Mouse (Mus musculus): ENCODE results near the gene Slc18a2.

Slc18a2 gene

GRCm38 (mm10) chr19:59260718-59261442 is at the start of gene Slc18a2:
TSS of gene Slc18a2 (plus strand) at chr19:59260896.
- peak in 1 of 2 experiments; percentile 16 for DNase-seq (ENCODE audit: low read depth in 2 of 2, low spot score in 2 of 2)

DNA sequence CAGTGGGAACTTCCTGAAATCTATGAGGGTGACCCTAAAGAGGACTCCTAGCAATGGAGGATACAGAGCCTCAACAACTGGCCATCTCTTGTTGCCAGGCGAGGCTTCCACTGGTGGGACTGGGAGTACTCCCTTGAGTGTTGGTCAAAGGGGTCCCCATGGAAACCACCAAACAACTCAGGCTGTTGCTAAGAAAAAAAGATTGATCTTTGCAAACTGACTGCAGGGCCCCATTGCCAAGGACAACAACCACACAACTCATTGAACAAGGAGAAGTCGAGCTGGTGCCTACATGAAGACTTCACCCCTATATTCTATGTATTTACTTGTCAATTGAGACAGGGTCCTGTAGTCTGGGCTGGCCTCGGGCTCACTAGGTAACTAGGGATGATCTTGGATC is 43.8 kb upstream of the Slc18a2 start:
- DNase-seq (ENCODE audit: low read depth in 2 of 2, low spot score in 2 of 2), result no peak

- no peak for DNase-seq (ENCODE audit: low read depth in 2 of 2, low spot score in 2 of 2)
These were observed 41.7 kb upstream of the Slc18a2 start, which contains the start of gene Kcnk18 for GRCm38 (mm10) chr19:59218991-59219390. TSS of gene Kcnk18 (plus strand) at chr19:59219214.

- no peak for DNase-seq (ENCODE audit: low read depth in 2 of 2, low spot score in 2 of 2)
These were observed 39.6 kb upstream of the Slc18a2 start for GRCm38 (mm10) chr19:59221131-59221530.

GRCm38 (mm10) chr19:59228376-59228775 is 32.3 kb upstream of the Slc18a2 start:
- DNase-seq (ENCODE audit: low read depth in 2 of 2, low spot score in 2 of 2), result no peak

DNA sequence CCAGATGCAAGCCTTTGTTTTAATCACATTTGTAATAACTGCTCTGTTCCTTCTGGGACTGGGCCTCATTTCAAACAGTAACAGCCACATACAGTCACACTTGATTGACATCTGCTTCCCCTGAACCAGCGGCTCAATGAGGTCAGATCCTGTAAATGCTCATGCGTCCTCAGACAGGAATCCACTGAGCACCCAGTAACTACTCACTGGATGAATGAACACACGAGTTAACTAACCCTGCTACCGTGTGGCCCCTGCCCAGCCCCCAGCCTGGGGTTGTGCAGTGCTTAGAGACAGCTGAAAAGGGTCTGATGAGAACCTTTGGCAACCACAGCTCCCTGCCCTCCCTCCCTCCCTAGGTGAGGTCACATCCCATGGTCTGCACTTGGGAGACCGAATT is 27.9 kb upstream of the Slc18a2 start:
- no peak for DNase-seq (ENCODE audit: low read depth in 2 of 2, low spot score in 2 of 2)

DNA sequence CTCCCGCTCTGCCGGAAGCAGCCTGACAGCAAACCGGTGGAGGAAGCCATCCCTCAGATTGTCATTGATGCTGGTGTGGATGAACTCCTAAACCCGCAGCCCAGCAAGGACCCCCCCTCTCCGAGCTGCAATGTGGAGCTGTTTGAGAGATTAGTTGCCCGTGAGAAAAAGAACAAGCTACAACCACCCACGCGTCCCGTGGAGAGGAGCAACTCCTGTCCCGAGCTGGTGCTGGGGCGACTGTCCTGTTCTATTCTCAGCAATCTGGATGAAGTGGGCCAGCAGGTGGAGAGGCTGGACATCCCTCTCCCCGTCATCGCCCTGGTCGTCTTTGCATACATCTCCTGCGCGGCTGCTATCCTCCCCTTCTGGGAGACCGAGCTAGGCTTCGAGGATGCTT is 25.7 kb upstream of the Slc18a2 start:
- DNase-seq (ENCODE audit: low read depth in 2 of 2, low spot score in 2 of 2), result no peak

DNA sequence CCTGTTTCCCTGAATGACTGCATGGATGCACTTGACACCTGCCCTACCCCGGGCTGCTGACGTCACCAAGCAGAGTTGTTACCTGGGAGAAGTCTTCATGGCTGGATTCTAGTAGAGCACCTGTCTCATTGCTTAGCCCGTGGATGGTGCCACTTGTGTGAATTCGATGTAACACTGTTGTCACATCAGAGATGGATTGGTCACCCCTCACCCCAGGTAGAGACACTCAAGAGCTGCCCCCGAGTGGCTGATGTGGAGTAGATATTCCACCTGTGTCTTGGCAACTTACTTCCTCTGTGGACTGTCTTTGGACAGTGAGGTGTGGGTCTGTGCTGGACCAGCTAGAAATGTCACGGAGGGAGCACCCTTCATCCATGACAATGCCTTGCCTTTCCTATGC is 24.6 kb upstream of the Slc18a2 start:
- DNase-seq (ENCODE audit: low read depth in 2 of 2, low spot score in 2 of 2), result no peak

GRCm38 (mm10) chr19:59238630-59239029 is 22.1 kb upstream of the Slc18a2 start:
- no peak for DNase-seq (ENCODE audit: low read depth in 2 of 2, low spot score in 2 of 2)

DNA sequence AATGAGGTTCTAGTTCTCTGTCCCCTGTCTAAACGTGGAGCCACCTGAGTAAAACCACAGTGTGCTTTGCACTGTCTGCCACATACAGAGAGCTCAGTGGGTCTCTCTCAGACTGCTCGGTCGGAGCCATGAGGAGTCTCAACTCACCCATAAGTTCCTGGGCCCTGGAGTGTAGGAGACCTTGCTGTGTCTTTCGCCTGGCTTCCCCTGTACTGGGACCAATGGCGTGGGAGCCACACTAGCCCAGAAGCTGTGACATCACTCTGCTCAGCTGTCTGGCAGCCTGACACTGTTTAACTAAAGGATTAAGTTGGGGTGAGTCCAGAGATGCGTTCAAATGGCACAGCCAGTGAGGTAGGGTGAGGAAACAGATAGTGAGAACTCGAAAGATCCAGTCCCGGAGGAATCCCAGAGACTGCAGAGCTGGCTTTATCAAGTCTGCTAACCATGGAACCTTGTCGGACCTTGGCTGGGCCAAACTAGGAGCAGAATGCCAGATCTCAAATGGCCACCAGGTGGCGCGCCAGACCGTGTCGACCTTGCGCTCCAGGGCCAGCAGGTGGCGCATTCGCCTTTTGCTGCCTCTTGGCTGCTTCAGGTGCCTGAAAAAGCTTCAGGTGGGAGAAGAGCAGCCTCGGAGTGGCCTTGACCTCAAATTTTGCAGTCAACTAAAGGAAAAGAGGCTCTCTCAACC is 21.4 kb upstream of the Slc18a2 start:
- peak; percentile 83 to 87 for DNase-seq (ENCODE audit: low read depth in 2 of 2, low spot score in 2 of 2)

DNA sequence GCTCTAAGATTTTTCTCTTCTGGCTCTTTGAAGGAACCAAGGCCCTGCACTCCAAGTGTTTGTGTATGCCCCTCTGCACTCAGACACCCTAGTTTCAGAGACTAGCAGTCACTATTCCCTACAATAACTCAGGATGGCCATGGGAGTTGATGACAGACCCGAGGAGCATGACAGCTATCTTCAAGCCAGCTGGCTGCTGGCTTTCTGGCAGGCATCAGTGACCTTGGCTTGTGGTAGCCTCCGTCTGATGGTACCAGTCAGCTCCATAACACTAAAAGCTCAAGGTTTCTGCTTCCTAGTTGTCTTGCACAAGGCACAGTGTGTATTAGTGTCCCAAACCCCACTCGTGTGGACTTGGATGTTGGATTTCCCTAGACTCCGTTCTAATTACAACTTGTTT is 18.7 kb upstream of the Slc18a2 start:
- DNase-seq (ENCODE audit: low read depth in 2 of 2, low spot score in 2 of 2), result no peak

DNA sequence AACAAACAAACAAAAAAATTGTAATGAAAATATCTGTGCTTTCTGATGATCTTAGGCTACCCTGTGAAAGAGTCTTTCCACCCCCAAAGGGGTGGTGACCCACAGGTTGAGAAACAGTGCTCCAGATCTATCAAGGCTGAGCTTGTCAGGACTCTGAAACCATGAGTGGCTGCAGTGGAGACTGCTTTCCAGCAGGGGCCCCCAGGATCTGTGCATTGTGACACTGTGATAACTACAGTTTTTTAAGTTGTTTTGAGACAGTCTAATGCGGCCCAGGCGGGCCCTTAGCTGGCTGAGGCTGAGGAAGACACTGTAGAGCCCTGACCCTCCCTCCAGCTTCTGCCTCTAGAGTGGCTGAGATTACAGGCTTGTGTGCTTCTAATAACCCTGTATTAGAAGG is 17.6 kb upstream of the Slc18a2 start:
- no peak for DNase-seq (ENCODE audit: low read depth in 2 of 2, low spot score in 2 of 2)

- DNase-seq (ENCODE audit: low read depth in 2 of 2, low spot score in 2 of 2), result no peak
These were observed 12.6 kb upstream of the Slc18a2 start for GRCm38 (mm10) chr19:59248144-59248543.

DNA sequence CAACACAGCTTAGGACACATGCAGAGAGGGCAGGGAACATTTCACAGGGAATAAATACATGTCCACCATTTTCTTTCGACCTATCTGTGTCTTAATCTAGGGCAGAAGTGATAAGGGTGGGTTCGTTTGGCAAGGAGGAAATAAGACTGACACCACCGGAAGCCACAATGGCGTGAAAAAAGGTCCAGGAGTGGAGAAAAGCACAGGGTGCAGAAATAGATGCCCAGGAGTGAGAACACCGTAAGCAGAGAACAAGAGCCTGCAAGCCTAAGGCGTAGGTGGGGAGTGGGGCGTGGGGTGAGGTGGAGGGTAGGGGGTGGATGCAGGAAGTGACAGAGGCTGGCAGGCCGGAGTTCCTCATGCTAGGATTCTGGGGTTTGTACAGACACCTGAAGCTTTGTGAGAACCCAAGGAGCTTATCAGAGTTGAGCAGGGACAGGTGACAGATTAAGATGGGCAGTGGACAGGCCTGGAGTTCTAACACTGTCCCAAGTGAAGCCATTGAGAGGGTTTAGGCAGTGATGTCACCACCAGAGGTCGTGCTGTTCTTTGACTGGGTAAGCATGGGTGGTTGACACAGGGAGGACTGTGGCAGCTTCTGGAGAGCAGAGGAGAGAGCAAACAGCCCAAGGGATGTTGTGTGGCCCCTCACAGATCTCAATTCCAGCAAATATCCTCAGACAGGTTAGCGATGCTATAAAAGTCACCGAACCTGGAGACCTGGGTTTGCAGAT is 12.0 kb upstream of the Slc18a2 start:
- DNase-seq (ENCODE audit: low read depth in 2 of 2, low spot score in 2 of 2), result no peak

DNA sequence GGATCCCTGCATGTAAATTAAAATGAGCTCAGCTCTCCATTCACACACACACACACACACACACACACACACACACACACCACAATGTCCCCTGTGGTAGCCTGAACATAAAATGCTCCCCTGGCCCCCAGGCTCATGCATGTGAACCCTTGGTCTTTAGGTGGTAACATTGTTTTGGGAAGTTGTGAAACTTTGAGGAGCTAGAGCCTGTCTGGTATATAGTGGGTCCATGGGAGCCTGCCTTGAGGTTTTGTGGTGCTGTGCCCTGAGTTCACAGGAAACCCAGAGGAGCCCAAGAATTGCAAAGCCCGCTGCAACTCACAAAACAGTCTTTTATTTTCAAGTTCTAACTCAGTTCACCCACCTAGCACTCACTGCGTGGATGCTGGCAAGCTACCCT is 8.0 kb upstream of the Slc18a2 start:
- no peak for DNase-seq (ENCODE audit: low read depth in 2 of 2, low spot score in 2 of 2)

GRCm38 (mm10) chr19:59259633-59260032 is 1.1 kb upstream of the Slc18a2 start:
- no peak for DNase-seq (ENCODE audit: low read depth in 2 of 2, low spot score in 2 of 2)

GRCm38 (mm10) chr19:59261604-59262003 is 908 bp downstream of the Slc18a2 start:
- no peak for DNase-seq (ENCODE audit: low read depth in 2 of 2, low spot score in 2 of 2)

DNA sequence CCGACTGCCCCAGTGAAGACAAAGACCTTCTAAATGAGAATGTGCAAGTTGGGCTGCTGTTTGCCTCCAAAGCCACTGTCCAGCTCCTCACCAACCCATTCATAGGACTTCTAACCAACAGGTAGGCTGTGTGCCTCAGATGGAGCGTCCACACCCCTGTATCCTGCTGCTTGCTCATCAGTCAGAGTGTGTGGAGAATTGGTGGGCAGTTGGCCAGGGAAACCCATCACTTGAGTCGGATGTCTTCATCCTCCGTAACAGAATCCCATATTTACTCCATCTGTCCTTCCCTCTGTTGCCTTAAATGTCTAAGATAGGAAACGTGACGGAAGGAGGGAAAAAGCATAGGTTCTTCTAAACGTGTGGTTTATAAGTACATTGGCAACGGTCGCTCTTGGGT is 2.5 kb downstream of the Slc18a2 start:
- no peak for DNase-seq (ENCODE audit: low read depth in 2 of 2, low spot score in 2 of 2)

DNA sequence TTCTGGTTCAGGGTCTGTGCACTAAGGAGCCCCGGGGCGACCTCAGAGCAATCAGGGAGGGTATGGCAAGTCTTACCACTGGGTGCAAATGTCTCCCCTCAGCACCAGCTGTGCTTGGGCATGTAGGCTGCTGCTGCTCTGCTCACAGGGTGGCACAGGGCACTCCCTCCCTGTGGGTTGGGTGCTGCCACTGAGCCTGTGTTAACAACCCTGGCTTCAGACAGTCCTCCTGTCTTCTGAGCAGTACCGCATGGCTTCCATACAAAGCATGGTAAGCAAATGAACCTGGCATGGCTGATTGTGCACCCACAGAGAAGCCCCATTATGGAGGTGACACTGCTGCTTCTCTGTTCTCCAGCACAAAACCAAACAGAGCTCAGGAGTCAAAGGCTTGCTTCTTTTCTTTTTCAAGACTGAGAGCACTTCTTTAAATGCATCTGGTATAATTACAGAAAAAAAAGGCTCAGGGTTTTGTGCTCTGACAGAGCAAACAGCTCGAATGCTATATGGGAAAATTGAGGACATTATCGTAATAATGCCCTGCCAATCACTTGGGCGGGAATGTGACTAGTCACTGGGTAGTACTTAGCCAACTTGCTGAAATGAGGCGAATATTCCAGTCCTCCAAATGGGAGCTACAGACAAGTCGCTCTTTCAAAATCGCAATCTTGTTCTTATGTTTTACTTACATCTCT is 4.3 kb downstream of the Slc18a2 start:
- DNase-seq (ENCODE audit: low read depth in 2 of 2, low spot score in 2 of 2), result no peak

GRCm38 (mm10) chr19:59265907-59266306 is 5.2 kb downstream of the Slc18a2 start:
- DNase-seq (ENCODE audit: low read depth in 2 of 2, low spot score in 2 of 2), result no peak

DNA sequence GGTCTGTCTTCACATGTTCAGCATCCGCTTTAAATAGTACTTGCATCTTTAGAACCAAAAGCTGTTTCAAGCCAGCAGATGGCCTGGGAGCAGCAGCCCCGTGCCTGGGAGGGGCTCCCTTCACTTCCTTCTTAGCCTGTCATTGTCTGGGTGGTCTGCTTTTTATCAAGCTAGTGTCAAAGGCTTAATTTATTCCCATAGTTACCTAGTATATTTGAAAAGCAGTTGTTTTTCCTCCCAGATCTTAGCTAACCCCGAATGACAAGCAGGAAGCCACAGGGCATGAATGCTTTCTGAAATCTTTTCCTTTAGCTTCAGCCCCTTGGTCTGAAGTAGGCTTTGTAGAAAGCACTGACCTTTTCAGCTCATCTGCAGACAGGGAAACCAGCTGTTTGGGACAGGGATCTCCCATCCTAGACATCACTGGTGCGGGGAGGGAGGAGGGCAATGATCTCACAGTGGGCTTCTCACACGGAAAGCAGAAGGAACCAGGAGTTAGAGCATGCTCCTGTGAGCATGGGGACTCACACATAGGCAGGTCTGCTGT is 6.8 kb downstream of the Slc18a2 start:
- no peak for DNase-seq (ENCODE audit: low read depth in 2 of 2, low spot score in 2 of 2)
